Mouse (Mus musculus) left cerebral cortex, adult 9 months (tissue): ENCODE results near the gene Cysltr2.
A peak's percentile ranks its signal among the peaks of the same experiment; 100 is the strongest.

Source experiments
- DNase-seq, 2 experiments: peaks; one replicate each; pipeline ENCODE4 v3.0.0; 2022; ENCODE audit warnings: low spot score in 2 of 2

Gene Cysltr2

GRCm38 (mm10) chr14:73048937-73049336, at the start of gene Cysltr2:
Gene Cysltr2, minus strand, starts transcription at chr14:73049114.
- no peak for DNase-seq

- DNase-seq, result no peak
Measured at GRCm38 (mm10) chr14:73094802-73095550, 46.1 kb upstream of the Cysltr2 start.

GRCm38 (mm10) chr14:73092871-73093270, 44.0 kb upstream of the Cysltr2 start:
- DNase-seq, result no peak

- no peak for DNase-seq
Measured at GRCm38 (mm10) chr14:73088224-73088623, 39.3 kb upstream of the Cysltr2 start.

GRCm38 (mm10) chr14:73087746-73088145, 38.8 kb upstream of the Cysltr2 start:
- DNase-seq, result no peak

- no peak for DNase-seq
Measured at GRCm38 (mm10) chr14:73087247-73087646, 38.3 kb upstream of the Cysltr2 start.

GRCm38 (mm10) chr14:73086425-73086824, 37.5 kb upstream of the Cysltr2 start:
- DNase-seq, result no peak

- DNase-seq, result no peak
Measured at GRCm38 (mm10) chr14:73083563-73083962, 34.6 kb upstream of the Cysltr2 start.

GRCm38 (mm10) chr14:73064460-73064859, 15.5 kb upstream of the Cysltr2 start:
- no peak for DNase-seq

- no peak for DNase-seq
Measured at GRCm38 (mm10) chr14:73058755-73059154, 9.8 kb upstream of the Cysltr2 start.

GRCm38 (mm10) chr14:73057764-73058163, 8.8 kb upstream of the Cysltr2 start:
- DNase-seq, result no peak

- no peak for DNase-seq
Measured at GRCm38 (mm10) chr14:73056813-73057212, 7.9 kb upstream of the Cysltr2 start.

GRCm38 (mm10) chr14:73045199-73045928, 3.5 kb downstream of the Cysltr2 start:
- no peak for DNase-seq

GRCm38 (mm10) chr14:73041689-73042088, 7.2 kb downstream of the Cysltr2 start:
- no peak for DNase-seq

GRCm38 (mm10) chr14:73033290-73033689, 15.6 kb downstream of the Cysltr2 start:
- DNase-seq, result no peak

GRCm38 (mm10) chr14:73031218-73031617, 17.7 kb downstream of the Cysltr2 start:
- no peak for DNase-seq

GRCm38 (mm10) chr14:73017272-73017671, 31.6 kb downstream of the Cysltr2 start:
- DNase-seq, result no peak

GRCm38 (mm10) chr14:73015386-73015785, 33.5 kb downstream of the Cysltr2 start:
- DNase-seq, result no peak

GRCm38 (mm10) chr14:73013723-73014544, 35.0 kb downstream of the Cysltr2 start:
- no peak for DNase-seq

GRCm38 (mm10) chr14:73001814-73002213, 47.1 kb downstream of the Cysltr2 start:
- no peak for DNase-seq

- peak in 1 of 2 experiments; percentile 51 for DNase-seq
Measured at GRCm38 (mm10) chr14:73000325-73000724, 48.6 kb downstream of the Cysltr2 start.

GRCm38 (mm10) chr14:72998111-72998510, 50.8 kb downstream of the Cysltr2 start:
- no peak for DNase-seq
